Mouse (Mus musculus) megakaryocyte-erythroid progenitor cell, adult 5-6 weeks (primary cell): ENCODE data around the gene Hmg20b. TPM values are rescaled to one million over a fixed set of nuclear protein-coding genes. Genes with fewer than 3 reads are reported as not detected.

Experiments
- ATAC-seq: replicated peaks from 2 replicates; pipeline ENCODE4 v1.8.0; 2016; ENCODE audit warnings: mild to moderate bottlenecking, inconsistent platforms; ENCODE audit not compliant: severe bottlenecking, poor library complexity, low FRiP score, low TSS enrichment
- total RNA-seq, 2 experiments: library from RNA; stranded (forward) in 1 of 2; stranded (reverse) in 1 of 2; fragments of 200-1000, 215-1000 nt in 1 of 2; fragments of >200 nt in 1 of 2; fragmentation: Nextera tagmentation in 1 of 2; gene quantifications; 2 replicates each; pipeline ENCODE4 v1.2.3; 2014 to 2017

Hmg20b gene
- total RNA-seq, 2 experiments from 2014 or later: 37.6 to 61.1 TPM

- no peak for ATAC-seq
Measured at GRCm38 (mm10) chr10:81316338-81317060, 33.8 kb downstream of the Hmg20b start.

DNA sequence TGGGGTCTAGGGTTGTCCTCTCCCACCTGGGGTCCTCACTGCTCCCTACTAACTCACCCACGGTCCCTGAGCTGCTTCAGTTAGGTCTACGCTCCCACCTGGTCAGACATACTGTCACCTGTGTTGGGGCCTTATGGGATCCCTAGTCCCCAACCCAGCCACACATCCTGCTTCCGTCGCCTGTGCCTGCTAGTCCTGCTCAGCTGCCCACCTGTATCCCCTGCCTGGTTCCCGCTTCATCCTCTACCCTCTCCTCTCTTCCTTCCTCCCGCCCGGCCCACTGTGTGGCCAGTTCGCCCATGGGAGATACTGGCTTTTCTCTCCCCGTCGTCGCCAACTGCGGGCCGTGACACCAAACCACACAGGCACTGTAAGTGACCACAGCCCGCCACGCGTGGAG, 34.7 kb downstream of the Hmg20b start:
- no peak for ATAC-seq

GRCm38 (mm10) chr10:81314201-81314600, 36.1 kb downstream of the Hmg20b start:
- no peak for ATAC-seq

GRCm38 (mm10) chr10:81313581-81313980, 36.7 kb downstream of the Hmg20b start:
- no peak for ATAC-seq

DNA sequence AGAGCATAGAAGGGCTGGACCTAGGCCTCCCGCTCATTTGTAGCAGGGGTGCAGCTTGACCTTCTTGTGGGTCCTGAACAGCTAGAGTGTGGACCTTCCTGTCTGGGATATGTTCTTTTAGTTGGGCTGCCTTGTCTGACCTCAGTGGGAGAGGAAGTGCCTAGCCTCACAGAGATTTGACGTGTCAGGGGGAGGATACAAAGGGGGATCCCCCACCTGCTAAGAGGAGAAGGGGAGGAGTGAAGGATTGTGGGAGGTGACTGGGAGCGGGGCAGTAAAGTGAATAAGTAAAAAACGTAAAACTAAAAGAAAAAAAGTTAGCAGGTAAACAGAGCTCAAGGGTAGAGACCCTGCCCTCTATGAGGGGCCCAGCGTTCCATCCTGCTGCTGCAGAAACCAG, 40.7 kb downstream of the Hmg20b start:
- ATAC-seq: no peak

DNA sequence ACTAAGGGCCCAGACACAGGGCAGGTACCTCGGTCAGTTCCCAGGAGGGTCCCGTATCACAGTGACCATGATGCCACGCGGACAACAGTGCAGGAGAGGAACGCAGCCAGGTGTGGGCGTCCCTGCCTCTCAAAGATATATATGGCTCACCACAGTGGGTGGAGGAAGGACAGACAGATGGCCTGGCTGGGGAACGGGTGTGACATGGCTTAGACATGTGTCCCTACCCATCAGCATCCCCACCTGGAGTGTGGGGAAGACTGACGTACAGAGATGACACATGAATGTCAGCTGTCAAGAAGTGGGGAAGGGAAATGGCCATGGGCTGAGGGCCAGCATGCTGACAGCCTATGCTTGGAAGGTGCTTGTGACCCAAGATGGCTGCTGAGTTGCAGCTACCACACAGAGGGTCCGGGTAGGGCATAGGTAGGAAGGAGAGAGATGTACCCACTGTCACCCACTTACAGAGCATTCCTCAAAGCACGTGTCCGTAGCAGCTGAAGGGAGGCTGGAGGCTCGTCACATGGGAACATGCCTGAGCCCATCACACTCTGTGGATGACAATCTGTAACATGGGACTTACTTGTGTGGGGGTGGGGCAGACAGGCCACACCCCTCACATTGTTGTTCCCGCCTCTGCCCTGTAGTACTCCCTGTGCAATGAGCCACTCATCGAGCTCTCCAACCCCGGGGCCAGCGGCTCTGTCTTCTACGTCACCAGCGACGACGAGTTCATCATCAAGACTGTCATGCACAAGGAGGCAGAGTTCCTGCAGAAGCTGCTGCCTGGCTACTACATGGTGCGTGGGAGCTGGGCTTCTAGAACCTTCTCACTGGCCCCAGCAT, 43.2 kb downstream of the Hmg20b start:
- no peak for ATAC-seq

GRCm38 (mm10) chr10:81306173-81306668, 44.1 kb downstream of the Hmg20b start:
- no peak for ATAC-seq

- no peak for ATAC-seq
Measured at GRCm38 (mm10) chr10:81305663-81306062, 44.6 kb downstream of the Hmg20b start.

- ATAC-seq: peak; percentile 75
Measured at GRCm38 (mm10) chr10:81304597-81305238, 45.6 kb downstream of the Hmg20b start.

DNA sequence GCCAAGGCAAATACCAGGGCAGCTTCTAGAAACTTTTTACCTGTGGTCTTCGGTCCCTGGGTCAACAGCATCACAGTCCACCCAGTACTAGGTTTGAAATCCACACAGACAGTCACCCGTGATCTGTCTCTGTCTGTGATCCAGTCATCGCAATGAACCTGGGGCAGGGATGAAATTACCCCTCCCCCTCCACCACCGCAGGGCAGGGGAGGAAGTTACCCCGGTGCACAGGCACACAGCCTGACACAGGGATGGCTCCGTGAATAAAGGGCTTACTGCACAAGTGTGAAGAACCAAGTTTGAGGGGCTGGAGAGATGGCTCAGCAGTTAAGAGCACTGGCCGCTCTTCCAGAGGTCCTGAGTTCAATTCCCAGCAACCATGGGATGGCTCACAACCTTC, 46.5 kb downstream of the Hmg20b start:
- ATAC-seq: no peak

DNA sequence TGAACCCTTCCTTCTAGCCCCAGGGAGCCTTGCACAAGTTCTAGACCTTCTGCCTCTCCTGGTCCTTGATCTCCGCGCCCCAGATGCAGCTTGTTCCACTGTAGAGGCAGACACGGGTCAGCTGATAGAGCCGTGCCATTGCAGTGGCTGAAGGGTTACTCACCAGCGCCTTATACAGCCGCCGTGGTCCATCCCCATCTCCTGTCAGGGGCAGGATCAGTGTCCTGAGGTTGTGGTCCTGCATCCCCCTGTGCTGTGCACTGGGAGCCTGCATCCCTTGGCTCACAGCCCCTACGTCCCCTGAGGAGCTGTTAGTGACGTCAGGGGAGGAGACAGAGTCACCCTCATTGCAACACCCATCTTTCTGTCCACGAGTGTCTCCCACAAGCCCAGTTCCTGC, 47.0 kb downstream of the Hmg20b start:
- ATAC-seq: no peak

DNA sequence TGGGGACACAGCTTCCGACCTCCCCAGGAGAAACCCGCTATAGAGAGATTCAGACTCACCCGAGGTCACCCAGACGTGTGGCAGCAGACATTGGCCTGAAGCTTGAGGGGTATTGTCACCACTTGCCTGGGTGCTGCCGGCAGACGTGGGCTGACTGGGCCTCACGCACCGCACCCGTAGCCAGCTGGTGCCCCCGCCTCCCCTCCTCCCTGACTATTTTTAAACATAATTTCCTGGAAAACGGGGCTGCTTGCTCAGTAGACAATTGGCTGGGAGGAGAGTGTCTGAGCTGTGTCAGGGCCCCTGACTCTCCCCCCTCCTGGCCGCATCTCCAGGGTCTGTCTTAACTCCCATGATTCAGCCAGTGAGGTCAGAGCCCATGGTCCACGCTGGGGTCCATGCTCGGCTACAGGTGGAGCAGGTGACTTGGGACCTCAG, 47.5 kb downstream of the Hmg20b start:
- ATAC-seq: no peak

DNA sequence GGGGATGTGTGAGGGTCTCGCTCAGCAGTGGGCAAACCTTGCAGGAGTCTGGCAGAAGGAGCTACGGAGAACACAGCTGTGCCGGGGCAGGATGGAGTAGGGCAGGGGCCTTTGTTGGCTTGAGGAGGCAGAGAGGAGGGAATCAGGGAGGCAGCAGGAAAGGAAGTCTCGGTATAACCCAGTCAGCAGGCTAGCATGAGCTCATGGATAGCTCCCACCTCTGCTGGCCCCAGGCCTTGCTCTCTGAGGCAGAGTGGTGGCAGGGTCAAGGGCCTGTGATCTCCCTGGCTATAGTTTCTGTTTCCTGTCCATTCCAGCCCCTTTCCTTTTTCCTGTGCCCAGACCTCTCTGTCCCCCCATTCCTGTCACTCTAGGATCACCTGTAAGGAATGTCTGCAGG, 48.0 kb downstream of the Hmg20b start:
- no peak for ATAC-seq

DNA sequence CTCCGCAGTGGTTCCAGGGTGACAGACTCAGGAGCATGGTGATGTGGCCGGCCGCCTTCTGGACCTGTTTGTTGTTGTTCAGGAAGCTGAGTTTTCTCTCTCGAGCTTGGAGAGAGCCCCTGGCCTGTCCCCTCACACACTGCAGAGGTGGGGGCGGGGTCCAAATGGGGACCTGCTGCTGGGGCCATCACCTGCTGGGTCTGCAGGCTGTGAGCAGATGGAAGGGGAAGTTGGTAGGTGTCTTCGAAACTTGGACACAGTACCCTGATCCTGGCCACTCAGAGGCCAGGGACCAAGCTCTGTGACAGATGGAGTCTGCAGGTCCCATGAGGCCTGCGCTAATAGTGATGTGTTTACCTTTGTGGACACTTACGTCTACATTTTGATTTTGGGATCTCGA, 49.0 kb downstream of the Hmg20b start:
- no peak for ATAC-seq

- no peak for ATAC-seq
Measured at GRCm38 (mm10) chr10:81300352-81300907, 49.9 kb downstream of the Hmg20b start.

DNA sequence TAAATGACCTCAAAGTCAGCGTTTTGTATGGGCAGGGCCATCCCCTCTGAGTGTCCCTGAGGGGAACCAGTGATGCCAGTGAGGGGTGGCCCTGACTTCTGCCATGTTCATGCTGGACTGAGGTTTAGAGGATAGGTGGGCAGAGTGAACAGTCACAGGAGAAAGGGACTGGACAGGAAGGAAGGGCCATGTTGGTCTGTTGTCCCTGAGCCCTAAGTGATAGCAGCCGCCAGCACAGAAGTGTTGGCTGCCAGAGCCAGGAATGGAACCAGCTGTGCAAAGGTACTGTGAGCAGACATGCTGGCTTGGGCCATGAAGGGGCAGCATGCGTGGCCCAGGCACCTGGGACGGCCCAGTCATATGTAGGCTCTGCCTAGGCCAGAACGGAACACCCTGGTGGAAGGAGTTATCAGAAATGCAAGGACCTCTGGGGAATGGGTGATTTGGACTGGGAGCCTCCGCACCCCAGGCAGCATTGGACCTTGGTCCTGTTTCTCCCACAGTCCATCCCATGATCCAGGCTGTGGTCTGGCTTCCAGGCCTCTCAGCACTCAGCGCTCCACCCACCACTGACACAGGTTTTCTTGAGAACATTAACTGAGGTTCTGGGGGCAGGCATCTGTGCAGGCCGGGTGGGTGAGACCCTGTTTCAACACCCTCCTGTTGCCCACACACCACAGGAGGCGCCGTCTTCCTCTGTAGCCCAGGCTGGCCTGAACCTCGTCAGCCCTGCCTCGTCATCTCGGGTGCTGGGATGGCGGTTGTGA, 50.5 kb downstream of the Hmg20b start:
- ATAC-seq: no peak

GRCm38 (mm10) chr10:81298369-81299100, 51.7 kb downstream of the Hmg20b start:
- no peak for ATAC-seq

DNA sequence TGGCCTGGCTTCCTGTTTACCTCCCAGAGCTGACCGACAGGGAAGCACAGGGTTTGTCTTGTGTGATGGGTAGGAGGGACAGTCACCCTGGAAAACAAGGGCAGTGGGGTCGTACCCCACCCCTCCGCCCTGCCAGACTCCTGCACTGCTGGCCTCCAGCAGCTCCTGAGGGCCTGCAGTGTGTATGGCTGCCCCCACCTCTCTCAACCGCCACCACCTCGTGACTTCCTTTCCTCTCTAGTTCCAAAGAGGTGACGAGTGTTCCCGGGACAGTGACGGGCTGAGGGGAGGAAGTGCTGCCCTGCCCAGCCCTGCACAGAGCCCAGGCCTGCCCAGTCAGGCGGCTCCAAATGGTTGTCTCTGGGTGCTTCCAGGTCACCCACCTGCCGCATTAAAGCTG, 52.4 kb downstream of the Hmg20b start:
- ATAC-seq: no peak

- ATAC-seq: no peak
Measured at GRCm38 (mm10) chr10:81297246-81297645, 53.0 kb downstream of the Hmg20b start.
